Mouse (Mus musculus): Measurements from ENCODE around the gene Pawr.

The Pawr gene

GRCm38 (mm10) chr10:108331784-108332561 lies at the start of gene Pawr:
Gene Pawr, plus strand, starts transcription at chr10:108332121.
- DNase-seq (ENCODE audit: low spot score) = peak; percentile 92

DNA sequence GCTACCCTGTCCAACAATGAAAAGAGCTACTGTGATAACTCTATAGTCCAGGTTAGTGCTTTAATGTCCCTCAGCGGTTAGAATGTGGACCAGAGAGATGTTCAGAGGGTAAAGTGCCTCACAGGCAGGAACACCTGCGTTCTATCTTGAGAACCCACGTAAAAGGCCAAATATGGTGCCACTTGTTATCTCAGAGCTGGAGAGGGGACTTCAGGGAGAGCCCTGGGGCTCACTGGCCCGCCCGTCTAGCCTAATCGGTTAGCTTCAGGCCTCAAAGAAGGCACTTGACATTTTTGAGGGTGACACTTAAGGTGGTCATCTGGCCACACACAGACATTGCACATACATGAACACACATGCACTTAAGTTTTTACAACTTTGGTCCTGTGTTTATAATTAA lies 49.6 kb upstream of the Pawr start:
- DNase-seq (ENCODE audit: low spot score) = no peak

- DNase-seq (ENCODE audit: low spot score) = no peak
Measured at GRCm38 (mm10) chr10:108283418-108283817, 48.5 kb upstream of the Pawr start.

- no peak for DNase-seq (ENCODE audit: low spot score)
Measured at GRCm38 (mm10) chr10:108283837-108284236, 48.1 kb upstream of the Pawr start.

GRCm38 (mm10) chr10:108284445-108284844 lies 47.5 kb upstream of the Pawr start:
- DNase-seq (ENCODE audit: low spot score) = no peak

GRCm38 (mm10) chr10:108284977-108285376 lies 46.9 kb upstream of the Pawr start:
- no peak for DNase-seq (ENCODE audit: low spot score)

DNA sequence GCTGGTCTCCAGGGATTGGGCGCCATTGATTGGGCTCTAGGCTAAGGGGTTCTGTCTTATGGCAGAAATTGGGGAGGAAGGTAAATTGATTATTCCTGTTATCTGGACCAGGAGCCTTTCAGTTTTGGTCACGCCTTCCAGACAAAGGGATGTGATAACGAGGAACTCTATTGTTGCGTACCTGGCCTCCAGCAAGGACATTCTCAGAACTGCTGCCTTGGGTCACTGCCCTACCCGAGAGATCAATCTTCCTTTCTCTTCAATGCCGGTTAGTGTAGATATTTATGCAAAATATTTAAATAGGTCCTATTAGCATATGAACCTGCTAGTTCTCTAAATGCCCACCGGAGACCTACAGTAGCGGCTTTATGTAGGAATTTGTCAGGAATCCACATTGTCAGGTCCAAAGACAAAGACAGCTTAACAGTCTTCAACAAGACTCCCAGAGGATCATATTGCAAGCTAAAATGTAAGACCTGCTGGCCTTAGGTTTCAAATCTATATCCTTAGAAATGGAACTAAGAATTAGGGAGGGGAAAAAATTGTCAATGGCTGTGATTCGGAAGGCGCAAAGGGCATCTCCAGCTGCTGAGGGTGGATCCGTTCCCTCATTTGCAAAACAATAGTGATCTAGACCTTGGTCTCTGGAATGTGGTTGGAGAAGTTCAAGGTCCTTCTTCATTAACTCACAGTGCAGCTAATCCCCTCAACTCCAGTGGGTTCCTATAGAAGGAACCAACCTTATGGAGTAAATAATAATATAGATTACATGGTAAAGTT lies 45.1 kb upstream of the Pawr start:
- DNase-seq (ENCODE audit: low spot score) = no peak

- DNase-seq (ENCODE audit: low spot score) = no peak
Measured at GRCm38 (mm10) chr10:108287438-108287801, 44.5 kb upstream of the Pawr start.

- no peak for DNase-seq (ENCODE audit: low spot score)
Measured at GRCm38 (mm10) chr10:108290046-108290445, 41.9 kb upstream of the Pawr start.

- no peak for DNase-seq (ENCODE audit: low spot score)
Measured at GRCm38 (mm10) chr10:108291688-108292471, 40.0 kb upstream of the Pawr start.

DNA sequence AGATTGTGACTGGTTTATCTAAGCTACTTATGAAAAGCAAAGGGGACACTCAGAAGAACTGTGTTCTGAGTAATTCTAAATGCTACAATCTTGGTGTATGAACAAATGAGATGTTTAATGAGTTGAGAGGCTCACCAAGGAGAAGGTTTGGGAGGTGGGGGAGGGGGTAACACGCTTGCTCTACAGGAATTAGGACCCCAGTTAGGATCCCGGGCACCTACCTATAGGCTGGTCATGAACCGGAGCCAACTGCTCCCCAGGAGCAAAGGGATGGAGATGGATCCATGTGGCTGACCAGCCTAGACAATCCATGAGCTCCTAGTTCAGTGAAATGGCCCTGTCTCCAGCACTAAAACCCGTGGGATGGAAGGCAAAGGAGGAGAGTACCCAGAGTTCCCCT lies 39.3 kb upstream of the Pawr start:
- no peak for DNase-seq (ENCODE audit: low spot score)

GRCm38 (mm10) chr10:108293620-108294195 lies 38.2 kb upstream of the Pawr start:
- DNase-seq (ENCODE audit: low spot score) = no peak

- no peak for DNase-seq (ENCODE audit: low spot score)
Measured at GRCm38 (mm10) chr10:108294766-108295165, 37.2 kb upstream of the Pawr start.

- DNase-seq (ENCODE audit: low spot score) = no peak
Measured at GRCm38 (mm10) chr10:108296446-108296845, 35.5 kb upstream of the Pawr start.

DNA sequence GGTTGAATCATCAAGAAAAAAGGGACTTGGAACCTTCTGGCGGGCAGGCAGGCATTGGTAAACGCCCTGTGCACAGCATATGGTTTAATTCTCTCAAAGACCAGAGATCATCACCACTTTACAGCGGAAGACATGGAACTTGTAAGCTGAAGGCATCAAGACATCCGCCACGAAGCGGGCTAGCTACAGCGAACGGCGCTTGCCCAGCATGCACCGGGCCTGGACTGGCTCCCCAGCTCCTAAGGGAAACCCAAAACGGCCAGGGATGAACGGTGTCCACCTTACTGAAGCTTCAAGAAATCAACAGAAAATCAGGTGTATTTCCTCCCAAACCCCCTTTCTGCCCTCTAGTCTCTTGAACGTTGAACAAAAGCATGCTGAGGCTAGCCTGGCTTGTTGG lies 33.7 kb upstream of the Pawr start:
- no peak for DNase-seq (ENCODE audit: low spot score)

GRCm38 (mm10) chr10:108298841-108299545 lies 32.9 kb upstream of the Pawr start:
- no peak for DNase-seq (ENCODE audit: low spot score)

DNA sequence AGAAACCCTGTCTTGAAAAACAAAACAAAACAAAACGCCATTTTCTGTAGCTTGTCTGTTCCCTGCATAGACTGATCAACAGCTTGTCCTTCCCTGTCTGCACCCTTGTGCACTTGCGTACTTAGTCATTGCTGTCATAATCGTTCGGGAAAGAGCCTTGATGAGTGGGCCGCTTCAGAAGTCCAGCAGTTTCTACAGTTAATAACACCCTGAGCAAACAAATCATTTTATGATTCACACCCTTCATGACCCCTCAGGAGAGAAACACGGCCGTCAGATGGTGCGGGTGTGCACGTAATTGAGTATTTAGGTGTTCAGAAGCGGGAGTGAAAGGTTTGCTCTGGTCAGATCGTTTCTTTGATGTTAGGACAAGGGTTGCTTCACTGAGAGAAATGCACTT lies 32.1 kb upstream of the Pawr start:
- DNase-seq (ENCODE audit: low spot score) = no peak

DNA sequence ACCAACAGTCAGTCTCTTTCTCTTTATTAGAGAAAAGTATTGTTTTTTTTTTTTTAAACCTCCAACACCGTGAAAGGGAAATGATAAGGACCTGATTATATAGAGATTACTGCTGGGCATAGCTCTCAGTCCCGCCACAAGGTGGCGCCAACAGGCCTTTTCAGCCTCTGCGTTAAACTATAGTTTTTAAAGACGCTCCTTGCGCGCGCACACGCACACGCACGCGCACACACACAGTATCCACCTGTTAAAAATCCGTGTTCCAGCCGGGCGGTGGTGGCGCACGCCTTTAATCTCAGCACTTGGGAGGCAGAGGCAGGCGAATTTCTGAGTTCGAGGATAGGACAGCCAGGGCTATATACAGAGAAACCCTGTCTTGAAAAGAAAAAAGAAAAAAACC lies 31.1 kb upstream of the Pawr start:
- DNase-seq (ENCODE audit: low spot score) = peak; percentile 90

DNA sequence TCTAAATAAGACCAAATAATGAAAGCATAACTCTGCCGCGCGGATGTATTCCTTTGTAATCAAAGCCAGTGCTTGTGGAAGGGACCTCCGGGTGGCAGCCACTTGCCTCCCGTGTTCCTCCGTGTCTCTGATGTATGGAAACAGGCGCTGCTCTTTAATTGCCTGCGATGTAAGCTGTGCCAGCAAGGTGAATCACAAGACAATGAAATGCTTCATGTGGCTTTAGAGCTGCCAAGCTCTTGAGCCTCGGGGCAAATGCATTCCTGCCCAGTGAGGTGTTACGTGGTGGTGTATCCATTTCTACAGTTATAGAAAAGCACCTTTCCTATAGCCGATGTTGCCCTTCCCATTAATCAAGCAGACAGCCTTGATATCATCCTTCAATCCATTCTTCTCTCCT lies 24.1 kb upstream of the Pawr start:
- no peak for DNase-seq (ENCODE audit: low spot score)

GRCm38 (mm10) chr10:108310195-108310594 lies 21.7 kb upstream of the Pawr start:
- no peak for DNase-seq (ENCODE audit: low spot score)

DNA sequence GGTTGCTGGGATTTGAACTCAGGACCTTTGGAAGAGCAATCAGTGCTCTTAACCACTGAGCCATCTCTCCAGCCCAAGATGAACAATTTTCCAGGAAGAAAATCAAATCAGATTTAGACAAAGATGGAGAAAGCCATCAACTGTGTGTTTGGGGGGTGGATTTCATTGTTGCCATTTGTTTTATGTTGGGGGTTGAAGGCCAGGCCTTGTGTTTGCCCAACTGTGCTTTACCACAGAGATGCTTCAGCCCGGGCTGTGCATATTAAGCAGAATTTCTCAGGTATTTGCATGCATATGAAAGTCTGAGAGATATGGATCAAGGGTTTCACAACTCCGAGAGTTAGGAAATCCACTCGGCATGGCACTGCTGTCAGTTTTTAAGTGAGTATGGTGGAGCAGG lies 20.5 kb upstream of the Pawr start:
- no peak for DNase-seq (ENCODE audit: low spot score)

- no peak for DNase-seq (ENCODE audit: low spot score)
Measured at GRCm38 (mm10) chr10:108313845-108314244, 18.1 kb upstream of the Pawr start.
